Mouse (Mus musculus) spleen, postnatal 10 days (tissue): ENCODE measurements around the gene Trio.
"Not testable (repeated sequence)": the region's sequence is repeated elsewhere in the genome, so short reads cannot be mapped to it uniquely, and the experiment has no call there.

Source experiments
- DNase-seq, 2 experiments: peaks; one replicate each; pipeline ENCODE4 v3.0.0; 2021 to 2022; ENCODE audit warnings: low spot score in 2 of 2

Gene Trio

DNA sequence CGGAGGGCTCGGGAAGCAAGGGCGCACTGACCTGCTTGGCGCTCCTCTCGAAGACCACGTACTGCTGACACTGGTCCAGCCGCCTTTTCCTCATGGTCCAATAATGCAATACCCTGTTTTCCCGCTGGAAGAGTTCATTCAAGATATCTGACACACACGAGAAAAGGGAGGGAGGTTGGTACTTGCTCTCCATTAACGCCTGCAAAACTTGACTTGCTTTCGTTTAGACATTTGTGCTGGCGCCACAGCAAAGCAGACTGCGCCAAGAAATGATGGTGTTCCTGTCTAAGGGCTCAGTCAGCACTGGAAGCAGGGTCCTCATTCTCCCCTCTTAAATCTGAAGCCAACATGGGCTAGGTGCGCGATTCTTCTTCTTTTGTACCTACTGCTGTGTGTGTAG lies 184.0 kb downstream of the Trio start:
- no peak for DNase-seq

DNA sequence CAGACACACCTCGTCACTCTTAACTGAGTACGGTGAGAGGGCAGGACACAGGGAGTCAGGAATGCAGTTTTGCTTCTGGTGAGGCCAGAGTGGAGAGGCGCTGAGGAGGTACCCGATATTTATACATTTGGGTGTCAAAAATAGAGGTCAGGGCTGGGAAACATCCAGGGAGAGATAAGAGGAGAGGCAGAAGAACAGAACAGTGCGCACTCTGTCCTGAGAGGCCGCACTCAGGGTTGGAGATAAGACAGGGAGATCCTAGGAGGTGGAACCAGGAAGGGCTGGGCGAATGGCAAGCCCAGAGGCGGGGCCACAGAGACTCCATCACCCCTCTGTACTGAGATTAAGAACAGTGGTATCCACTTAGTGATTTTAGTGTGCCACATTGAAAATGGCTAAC lies 185.1 kb downstream of the Trio start:
- DNase-seq = no peak

GRCm38 (mm10) chr15:27840125-27840524 lies 185.5 kb downstream of the Trio start:
- DNase-seq = no peak

DNA sequence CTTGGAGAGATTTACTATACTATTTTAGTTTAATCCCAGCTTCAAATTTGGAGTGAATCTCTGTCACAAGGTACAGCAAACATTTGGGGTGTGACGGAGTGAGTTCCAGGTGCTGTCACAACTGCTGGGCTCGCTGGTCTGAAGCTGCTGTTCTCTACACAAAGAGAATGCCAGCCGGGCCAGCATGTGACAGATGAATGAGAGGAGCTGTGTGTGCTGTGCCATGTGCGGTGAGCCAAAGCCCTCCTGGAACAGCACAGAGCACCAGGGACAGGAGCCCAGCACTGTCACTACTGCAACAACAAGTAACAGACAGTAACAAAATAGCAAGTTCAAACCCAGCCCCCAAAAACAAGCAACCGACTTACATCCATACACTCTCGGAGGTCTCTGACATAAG lies 194.0 kb downstream of the Trio start:
- DNase-seq = no peak

DNA sequence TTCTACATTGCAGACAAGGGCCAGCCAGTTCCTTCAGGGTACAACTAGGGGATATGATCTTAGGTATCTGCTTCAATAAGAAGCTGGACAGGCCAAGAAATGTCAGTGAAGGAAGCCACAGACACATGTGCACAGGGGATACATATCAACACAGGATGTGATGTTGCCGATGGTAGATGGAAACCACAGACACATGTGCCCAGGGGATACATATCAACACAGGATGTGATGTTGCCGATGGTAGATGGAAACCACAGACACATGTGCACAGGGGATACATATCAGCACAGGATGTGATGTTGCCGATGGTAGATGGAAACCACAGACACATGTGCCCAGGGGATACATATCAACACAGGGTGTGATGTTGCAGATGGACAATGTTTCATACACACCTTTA lies 197.8 kb downstream of the Trio start:
- not testable (repeated sequence) for DNase-seq

GRCm38 (mm10) chr15:27826886-27827285 lies 198.8 kb downstream of the Trio start:
- DNase-seq = no peak

- no peak for DNase-seq
Measured at GRCm38 (mm10) chr15:27826048-27826637, 199.5 kb downstream of the Trio start.

DNA sequence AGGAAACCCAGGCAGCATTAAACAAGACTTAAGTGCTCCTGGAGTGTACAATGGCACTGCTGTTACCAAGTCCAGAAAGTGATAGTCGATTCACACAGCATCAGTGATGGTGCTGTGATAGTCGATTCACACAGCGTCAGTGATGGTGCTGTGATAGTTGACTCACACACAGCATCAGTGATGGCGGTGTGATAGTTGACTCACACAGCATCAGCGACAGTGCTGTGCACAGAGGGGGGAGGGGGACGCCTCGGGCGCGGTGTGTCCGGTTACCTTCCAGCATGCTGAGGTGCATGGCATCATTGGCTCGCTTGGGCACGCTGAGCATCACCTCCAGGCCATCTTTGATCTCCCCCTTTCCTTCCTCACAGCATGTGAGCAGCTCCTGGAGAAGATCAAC lies 200.3 kb downstream of the Trio start:
- no peak for DNase-seq

GRCm38 (mm10) chr15:27823581-27823980 lies 202.1 kb downstream of the Trio start:
- DNase-seq = peak in 1 of 2 experiments; percentile 45

DNA sequence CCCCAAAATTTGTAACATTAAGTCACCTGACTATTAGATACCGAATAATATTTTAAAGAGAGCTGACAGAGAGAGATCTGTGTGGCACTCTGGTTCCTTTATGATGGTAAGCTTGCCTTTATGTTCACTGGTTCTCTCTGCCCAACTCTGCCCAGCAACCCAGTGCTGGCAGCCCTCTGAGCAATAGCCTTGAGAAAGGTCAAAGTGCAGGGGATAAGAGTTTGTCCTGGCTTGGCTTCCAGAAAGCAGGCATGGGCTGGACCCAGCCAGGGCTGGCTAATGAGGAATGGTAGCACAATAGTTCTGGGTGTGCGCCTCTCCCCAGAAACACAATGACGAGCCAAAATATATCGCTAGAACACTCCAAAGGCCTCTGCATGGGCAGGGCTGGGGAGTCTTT lies 203.2 kb downstream of the Trio start:
- DNase-seq = no peak

DNA sequence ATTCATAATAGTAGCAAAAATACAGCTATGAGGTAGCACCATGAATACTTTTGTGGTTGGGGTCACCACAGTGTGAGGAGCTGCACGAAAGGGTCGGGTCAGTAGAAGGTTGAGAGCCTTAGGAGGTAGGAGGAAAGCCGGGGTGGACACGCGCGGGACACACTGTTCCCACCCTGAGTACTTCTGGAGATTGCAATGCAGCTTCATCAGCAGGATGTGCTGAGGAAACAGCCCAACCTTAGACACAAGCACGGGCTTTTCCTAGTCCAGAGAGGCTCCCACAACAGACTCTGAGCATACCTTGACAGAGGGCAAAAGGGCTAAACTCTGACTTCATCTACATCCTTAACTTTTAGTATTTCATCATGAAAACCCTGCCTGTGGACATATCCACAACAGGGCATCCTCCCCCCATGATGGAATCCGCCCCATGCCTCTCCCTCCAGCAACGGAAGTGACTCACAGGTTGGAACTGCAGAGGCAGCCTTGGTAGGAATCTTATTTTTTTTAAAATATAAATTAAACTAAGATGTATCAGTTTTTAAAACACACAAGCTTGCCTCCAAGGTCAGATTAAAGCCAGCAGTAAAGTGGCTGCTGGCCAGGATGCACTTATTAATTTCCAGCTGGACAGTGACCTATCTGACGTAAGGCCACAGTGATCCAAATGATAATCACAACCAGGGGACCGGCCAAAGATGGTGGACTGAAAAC lies 203.8 kb downstream of the Trio start:
- no peak for DNase-seq

GRCm38 (mm10) chr15:27817096-27817495 lies 208.6 kb downstream of the Trio start:
- no peak for DNase-seq

- DNase-seq = no peak
Measured at GRCm38 (mm10) chr15:27814677-27815391, 210.8 kb downstream of the Trio start.

DNA sequence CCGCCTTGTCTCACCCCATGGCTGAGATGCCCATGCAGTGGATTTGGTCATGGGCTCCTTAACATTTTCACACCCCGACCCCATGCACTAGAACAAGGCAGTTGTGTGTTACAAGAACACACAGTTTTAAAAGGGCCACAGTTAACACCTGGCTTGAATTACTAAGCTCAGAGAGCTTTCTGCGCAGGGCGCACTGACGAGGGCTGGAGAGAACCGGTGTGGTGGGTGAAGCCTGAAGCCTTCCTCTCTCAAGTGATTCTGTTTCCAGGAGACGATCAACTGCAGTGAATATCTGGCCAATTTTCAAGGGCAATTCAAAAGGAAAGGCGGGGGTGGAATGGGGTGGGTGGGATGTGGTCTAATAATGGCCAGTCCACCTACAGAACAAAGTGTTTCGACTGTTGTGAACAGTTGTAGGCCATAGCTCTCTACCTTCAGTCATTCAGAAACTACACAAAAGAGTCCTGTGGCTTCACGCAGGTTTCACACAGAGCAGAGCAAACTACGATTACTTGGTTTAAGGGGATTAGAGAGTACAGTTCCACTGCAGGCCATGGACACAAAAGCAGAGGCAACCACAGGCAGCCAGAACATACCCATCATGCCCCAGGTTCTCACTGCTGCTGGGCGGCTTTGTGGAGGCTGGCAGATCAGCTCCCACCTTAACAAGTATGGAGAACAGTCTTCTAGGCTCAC lies 214.7 kb downstream of the Trio start:
- no peak for DNase-seq

- no peak for DNase-seq
Measured at GRCm38 (mm10) chr15:27810262-27810661, 215.4 kb downstream of the Trio start.

DNA sequence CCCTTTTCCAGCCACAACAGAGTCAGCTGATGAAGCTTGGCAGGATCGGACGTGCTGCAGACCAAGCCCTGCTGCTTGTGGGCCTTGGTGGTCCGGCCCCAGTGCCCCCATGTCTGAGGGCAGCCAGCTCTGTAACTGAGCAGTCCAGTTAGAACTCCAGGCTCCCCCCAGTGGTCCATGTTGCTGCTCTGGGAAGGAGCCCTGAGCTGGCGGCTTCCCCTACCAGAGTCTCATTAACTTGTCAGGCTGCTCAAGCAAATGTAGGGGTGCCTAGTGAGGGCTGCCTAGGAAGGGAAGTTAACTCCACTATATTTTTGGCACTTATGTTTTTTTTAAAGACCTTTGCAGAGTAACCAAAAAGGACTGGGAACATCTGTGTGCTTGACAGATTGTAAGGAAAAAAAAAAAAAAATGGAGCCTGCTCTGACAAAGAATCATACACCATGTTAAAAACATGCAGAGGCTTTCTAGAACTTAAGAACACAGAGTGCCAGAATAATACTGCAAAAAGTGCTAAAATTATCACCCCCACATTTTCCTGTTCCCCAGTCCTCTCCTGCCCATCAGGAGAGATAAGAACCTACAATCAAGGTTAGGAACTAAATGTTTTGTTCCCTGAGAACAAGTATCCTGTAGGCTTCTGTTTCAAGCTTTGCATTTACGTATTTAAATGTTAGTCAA lies 216.9 kb downstream of the Trio start:
- DNase-seq = no peak

- no peak for DNase-seq
Measured at GRCm38 (mm10) chr15:27806219-27806618, 219.4 kb downstream of the Trio start.

GRCm38 (mm10) chr15:27805654-27806053 lies 220.0 kb downstream of the Trio start:
- DNase-seq = no peak

DNA sequence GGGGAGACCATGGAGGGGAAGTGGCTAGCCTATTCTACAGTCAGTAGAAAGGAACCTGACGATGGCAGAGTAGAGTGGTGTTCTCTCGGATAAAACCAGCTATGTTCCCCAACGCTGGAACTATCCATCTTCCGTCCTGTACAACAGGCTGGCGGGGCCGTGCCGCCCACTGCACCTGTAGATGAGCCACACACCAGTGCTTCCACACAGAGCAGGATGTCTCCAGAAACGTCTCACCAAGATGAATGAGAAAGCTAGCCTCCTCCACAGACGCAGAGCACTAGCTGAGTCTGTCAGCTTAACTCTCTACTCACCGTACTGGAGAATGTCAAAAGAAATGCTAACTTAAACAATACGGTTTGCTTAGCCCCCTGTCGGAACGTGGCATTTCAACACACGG lies 221.2 kb downstream of the Trio start:
- DNase-seq = no peak

DNA sequence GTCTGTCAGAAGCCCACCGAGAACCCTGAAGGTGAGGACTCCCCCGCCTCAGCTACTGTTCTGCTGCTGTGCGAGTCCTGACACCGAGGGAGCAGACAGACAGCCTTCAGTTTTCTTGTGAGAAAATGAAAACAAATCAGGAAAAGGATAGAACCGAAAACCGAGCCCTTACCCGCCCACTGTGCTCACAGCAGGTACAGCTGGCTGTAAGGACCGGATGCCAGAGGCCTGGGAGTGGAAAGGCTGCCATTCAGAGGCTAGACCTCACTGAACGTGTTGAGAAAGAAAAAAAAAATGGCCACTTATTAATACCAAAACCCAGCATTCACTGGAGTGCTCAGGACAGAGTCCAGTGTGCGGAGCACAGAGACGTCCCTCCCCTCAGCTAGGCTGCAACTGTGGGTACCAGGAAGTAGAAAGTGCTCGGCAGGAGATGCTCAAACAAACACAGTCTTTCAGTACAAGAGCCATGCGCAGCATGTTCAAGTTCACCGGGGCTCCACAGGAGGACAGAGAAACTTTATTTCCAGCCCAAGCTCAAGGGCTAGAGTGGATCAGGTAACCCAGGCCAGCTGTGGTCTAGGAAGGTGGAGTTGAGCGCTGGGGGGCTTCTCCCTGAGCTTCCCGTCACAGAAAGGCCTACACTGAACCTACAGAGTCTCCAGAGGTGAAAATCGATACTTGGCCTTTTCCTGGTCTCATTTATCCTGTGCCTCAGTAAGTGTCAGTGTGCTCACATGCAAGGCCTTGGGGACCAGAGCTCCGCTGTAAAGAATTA lies 221.9 kb downstream of the Trio start:
- no peak for DNase-seq

DNA sequence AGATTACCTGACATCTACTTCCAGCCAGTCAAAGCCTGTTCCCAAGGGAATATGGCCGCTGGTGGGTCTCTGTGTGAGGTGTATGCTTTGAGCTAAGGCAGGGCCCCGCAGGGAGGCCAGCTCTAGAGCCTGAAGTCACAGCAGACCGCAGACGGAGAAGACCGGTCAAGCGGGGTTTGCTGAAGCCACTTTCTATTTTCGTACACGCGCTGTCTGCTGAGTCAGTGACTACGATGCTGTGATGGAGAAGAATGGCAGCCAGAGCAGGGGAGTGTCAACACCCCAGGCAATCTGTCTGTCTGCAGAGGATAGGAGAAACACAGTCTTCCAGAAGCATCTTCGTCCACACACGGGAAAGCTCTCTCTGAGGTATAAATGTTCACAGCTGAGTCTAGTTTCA lies 223.4 kb downstream of the Trio start:
- no peak for DNase-seq
